Mouse (Mus musculus): Measurements from ENCODE around the gene Slc50a1.
A peak's percentile ranks its signal among the peaks of the same experiment; 100 is the strongest.

DNA sequence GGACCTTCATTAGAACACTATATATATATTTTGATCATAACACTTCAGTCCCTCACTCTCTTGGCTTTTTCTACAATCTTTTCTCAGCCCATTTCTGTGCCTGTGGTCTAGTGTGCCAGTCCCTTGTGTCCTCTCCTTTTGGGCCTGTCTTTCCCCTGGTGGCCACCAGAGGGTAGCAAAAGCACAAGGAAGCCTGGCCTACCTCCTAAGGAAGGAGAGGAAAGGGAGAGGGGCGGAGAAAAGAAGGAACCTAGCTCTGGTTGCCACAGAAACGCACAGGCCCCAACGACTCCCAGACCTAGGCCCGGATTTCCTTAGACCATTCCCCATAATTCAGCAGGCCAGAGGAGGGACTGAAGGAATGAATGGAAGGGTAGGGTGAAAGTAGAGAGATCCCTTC is 46.5 kb upstream of the Slc50a1 start:
- TF ChIP-seq CTCF (IDR thresholded peaks at IDR 0.05; ENCODE audit: insufficient read depth, low read length) (peak; percentile 96), POLR2A (IDR thresholded peaks at IDR 0.05; ENCODE audit: borderline replicate concordance, extremely low read depth, low read depth, low read length) (no peak)
